Mouse (Mus musculus) thymus, postnatal 0 days (tissue): ENCODE results near the gene Klc4. TPM values are rescaled to one million over a fixed set of nuclear protein-coding genes. Genes with fewer than 3 reads are reported as not detected.

Experiments
- DNase-seq: peaks from one replicate; pipeline ENCODE4 v3.0.0-alpha.2; 2015; ENCODE audit warnings: low spot score
- polyA plus RNA-seq: library from polyadenylated mRNA; unstranded; fragments of >200 nt; fragmentation: Nextera tagmentation; extraction: Ambion mirVana; gene quantifications from 2 replicates; pipeline ENCODE4 v1.2.1, GENCODE M21; 2015

Gene Klc4
- 17.7 and 18.4 TPM in 2 replicates for polyA plus RNA-seq

DNA sequence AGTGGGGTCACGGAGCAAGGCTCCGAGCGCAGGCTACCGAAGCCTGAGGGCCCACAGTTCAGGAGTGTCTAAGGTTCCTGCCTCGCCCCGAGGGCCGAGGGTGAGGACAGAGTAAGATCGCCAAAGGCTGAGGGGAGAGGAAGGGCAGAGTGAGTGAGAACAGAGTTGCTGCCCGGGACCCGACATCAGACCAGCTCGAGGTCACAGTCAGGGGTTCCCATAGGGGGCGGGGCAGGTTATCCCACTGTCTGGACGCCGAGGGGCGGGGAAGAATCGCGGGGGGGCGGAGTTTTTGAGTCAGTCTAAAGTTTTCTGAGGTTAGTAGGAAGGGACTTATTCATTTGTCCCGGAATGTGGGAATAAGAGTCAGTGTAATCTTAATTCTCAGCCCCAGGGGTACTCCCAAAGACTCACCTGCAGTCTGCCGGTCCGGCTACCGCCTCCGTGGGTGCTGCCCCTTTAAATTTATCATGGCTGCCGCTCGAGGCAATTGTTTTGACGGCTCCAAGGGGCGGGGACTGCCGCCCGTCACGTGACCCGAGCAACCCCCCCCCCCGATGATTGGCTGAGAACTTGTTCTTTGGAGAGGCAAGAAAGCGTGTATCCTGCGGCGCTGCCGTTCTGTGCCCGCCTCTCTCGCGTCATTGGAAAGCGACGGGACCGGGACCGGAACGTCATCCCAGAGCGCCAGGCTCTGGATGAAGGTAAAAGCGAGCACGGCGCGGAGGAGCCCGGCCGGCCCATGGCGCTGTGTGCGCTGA lies at the start of gene Klc4, which contains the start of gene Mrpl2:
Gene Klc4 (minus strand): TSS at position 462 of the 761 bp plus-strand sequence.
Gene Mrpl2 (plus strand): TSS at position 669 of the 761 bp plus-strand sequence.
- DNase-seq, result peak; percentile 99

DNA sequence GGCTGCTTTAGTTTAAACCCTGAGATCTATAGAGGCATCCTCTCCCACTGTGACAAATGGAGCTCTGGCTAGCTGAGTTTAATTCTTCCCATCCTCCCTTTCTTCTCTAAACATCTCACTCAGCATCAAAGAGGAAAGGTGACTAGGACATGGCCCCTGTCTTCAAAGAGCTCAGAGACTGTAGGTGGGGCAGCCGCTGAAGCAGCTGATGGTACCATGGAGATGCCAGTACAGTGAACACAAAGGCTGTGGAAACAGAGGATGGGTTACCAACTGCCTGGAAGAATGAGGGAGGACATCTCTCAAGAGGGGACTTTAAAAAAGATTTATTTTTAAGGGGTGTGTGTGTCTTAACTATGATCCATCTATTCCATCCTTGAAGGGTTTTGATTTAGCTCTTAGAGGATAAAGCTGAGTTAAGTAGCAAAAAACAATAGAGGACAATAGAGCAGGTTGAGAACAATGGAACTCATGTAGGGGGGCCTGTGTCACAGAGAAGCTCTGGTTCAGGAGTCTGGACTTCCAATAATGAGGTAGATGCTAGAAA lies 48.8 kb upstream of the Klc4 start:
- no peak for DNase-seq

DNA sequence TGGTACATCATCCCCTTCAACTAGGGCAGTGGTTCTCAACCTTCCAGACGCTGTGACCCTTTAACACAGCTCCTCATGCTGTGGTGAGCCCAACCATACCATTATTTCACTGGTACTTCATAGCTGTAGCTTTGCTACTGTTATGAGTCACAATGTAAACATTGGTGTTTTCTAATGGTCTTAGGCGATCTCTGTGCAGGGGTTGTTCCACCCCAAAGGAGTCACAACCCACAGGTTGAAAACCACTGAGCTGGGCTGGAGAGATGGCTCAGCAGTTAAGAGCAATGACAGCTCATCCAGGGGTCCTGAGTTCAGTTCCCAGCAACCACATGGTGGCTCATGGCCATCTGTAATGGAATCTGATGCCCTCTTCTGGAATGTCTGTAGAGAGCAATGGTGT lies 45.6 kb upstream of the Klc4 start:
- DNase-seq, result no peak

DNA sequence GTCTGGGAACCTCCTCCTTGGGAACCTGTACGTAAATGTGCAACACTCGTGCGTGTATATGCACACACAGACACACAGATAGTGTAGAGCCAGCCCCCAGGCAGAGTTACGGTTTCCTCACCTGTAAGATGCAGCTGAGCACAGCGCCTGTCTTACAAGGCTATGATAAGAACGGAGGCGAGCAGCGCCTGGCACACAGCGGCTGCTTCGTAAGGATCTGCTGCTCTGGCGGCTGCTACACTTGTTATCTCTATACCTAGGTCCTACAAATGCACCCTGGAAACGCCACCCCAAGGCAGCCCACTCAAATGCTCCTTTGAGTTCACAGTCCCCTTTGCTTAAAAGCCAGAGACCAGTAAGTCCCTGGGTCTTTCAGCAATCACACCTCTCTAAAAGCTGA lies 44.8 kb upstream of the Klc4 start:
- DNase-seq, result no peak

DNA sequence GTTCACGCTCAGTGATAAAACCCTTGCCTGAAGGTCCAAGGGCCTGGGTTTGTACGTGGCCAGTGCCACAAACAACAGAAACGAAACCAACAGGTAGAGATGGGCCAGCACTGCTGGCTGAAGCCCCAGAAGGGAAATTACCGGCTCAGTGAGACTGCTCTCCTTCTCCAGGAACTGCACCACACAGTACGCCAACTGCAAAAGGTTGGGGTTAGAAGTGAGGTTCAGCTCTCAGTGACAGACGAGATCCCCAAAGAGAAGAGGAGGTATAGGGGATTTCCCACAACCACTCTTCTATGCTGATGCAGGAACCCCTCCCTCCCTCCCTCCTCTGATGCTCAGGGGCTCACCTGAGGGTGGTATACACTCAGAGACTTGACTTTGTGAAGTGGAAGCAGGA lies 40.1 kb upstream of the Klc4 start:
- no peak for DNase-seq

DNA sequence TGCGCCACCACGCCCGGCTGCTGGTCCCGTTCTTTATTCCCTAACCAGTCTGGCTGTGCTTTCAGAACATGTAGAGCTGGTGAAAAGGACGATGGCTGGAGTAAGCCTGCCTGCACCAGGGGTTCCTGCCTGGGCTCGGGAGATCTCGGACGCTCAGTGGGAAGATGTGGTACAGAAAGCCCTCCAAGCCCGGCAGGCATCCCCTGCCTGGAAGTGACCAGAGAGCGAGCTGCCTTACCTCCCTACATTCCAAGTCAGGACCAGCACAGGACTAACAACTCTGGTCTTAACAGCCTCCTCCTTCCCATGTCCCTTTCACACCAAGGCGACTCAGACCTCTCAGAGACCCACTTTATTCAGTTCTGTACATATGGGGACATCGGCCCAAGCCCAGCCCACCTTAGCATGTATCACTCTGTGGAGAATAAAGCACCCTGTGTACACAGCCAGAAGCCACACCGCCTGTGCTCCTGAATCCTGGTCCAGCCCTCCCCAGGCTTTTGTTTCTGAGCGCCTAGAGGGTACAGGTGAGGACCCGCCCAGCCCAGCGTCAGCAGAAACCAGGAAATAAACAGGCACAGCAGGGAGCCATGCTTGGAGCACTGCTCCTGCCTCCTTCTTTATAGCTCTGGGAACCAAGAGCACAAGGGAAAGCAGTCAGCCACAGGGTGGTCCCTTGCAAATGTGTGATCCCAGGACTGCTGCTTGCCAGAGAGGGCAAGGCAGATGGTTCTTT lies 37.0 kb upstream of the Klc4 start:
- DNase-seq, result no peak

- DNase-seq, result no peak
Measured at GRCm38 (mm10) chr17:46681466-46682118, 35.8 kb upstream of the Klc4 start.

- peak; percentile 99 for DNase-seq
Measured at GRCm38 (mm10) chr17:46680760-46681373, 35.0 kb upstream of the Klc4 start, which contains the start of gene Klhdc3. TSS of gene Klhdc3 (minus strand) at chr17:46680914.

- DNase-seq, result peak; percentile 53
Measured at GRCm38 (mm10) chr17:46679843-46680759, 34.3 kb upstream of the Klc4 start.

DNA sequence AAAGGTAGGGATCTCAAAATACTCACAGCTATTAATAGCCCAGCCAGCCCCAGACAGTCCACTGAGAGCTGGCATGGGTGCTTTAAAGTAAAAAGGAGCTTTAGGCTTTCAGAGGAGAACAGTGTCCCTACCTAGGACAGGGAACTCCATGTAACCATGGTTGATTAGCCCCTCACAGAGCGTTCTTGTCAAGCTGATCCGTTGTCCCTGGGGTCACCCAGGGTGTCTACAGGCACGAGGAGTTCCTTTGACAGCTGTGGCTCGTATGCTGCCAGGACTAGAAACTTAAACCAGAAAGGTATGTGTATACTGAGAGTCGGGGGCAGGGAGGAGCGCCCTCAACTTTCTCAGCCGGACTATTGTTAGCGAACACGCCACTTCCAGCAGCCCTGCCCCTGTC lies 33.1 kb upstream of the Klc4 start:
- no peak for DNase-seq

DNA sequence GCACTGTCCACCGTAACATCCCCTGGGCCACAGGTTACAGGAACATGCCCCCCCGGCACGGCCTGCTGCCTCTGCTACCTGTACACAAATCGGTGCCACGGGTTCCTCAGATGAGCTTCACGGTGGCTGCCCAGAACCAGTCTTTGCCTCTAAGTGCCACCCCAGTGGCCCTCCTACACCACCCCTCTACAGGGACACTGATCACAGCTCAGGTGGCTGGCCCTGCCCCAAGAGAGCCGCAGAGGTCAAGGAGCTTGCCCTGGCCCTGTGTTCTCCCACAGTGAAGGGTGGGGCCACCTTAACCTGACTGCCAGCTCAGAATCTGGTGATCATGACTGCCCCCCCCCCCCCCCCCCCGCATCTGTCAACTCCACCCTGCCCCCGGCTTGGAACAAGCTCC lies 32.6 kb upstream of the Klc4 start, which contains the start of gene Mea1:
Gene Mea1 (plus strand): TSS at position 378 of the 400 bp plus-strand sequence.
- DNase-seq, result no peak

DNA sequence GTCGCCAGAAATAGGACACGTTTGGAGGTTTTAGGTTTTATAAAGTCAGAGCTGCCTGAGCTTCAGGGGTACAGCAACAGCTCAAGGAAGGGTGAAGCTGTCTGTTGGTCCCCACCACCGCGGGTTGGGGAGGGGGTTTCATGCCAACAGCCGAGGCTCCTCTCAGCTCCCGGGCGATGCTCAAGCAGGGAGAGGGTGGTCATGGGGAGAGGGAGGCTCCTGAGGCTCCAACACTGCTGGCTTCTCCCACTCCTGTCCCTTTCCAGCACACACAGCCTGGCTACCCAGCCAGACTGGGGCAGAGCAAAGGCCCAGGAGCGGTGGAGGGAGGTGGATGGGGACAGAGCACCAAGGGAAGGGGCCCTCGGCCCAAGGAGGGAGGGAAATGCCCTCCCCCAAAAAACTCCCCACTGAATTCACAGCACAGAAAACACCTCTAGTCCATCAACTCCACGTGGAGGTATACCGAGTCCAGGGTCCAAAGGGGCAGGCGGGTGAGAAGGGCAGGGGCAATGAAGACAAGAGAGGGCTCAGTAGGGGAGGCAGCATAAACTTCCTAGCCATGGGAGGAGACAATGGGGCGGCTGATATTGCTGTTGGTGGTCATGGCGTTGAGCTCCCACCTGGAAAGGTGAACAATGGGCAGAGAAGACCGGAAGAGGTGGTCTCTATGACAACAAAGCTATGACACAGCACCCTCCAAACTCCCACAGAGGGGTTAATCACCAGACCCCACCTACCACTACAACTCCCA lies 28.9 kb upstream of the Klc4 start:
- DNase-seq, result no peak

- DNase-seq, result peak; percentile 92
Measured at GRCm38 (mm10) chr17:46673850-46674529, 28.2 kb upstream of the Klc4 start, which contains the start of gene Rrp36. TSS of gene Rrp36 (minus strand) at chr17:46674352.

GRCm38 (mm10) chr17:46669911-46670310 lies 24.1 kb upstream of the Klc4 start:
- DNase-seq, result no peak

DNA sequence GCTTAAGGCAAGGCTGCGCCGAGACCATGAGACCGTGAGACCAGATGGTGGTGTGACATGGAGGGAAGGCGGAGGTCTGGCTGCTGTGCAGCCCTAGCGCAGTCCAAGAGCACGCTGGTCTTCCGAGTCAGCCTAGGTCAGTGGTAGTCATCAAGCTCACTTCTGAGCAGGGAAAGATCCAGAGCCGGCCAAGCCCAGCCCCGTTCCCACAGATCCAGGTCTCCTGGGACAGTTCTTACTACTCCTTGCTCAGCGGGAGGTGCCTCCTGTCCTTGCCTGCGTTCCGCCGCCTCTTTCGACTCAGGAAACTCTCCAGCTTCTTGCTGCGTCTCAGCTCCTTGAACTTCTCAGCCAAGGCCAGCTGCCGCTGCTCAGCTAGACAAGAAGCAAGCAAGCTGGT lies 21.9 kb upstream of the Klc4 start:
- no peak for DNase-seq

- no peak for DNase-seq
Measured at GRCm38 (mm10) chr17:46662730-46663129, 16.9 kb upstream of the Klc4 start.

- no peak for DNase-seq
Measured at GRCm38 (mm10) chr17:46661981-46662380, 16.2 kb upstream of the Klc4 start.

DNA sequence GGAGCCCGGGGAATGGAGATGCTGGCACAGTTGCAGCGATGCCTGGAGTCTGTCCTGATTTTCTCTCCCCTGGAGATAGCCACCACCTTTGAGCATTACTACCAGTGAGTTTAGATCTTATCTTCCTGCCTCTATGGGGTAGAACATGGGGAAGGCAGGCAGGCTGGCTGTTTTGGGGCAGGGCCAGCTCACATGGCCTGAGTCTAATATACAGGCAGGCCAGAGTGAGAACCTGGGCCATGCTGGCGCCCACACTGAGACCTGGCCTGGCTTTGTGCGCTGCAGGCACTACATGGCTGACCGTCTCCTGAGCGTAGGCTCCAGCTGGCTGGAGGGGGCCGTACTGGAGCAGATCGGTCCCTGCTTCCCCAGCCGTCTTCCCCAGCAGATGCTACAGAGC lies 15.5 kb upstream of the Klc4 start:
- no peak for DNase-seq

GRCm38 (mm10) chr17:46656054-46656453 lies 10.2 kb upstream of the Klc4 start:
- DNase-seq, result no peak
